Mouse (Mus musculus): ENCODE measurements around the gene Setdb1. TPM values are rescaled to one million over a fixed set of nuclear protein-coding genes. Genes with fewer than 3 reads are reported as not detected.

The Setdb1 gene
- total RNA-seq, 2 experiments from 2014 or later, result 46.8 to 47.2 TPM

DNA sequence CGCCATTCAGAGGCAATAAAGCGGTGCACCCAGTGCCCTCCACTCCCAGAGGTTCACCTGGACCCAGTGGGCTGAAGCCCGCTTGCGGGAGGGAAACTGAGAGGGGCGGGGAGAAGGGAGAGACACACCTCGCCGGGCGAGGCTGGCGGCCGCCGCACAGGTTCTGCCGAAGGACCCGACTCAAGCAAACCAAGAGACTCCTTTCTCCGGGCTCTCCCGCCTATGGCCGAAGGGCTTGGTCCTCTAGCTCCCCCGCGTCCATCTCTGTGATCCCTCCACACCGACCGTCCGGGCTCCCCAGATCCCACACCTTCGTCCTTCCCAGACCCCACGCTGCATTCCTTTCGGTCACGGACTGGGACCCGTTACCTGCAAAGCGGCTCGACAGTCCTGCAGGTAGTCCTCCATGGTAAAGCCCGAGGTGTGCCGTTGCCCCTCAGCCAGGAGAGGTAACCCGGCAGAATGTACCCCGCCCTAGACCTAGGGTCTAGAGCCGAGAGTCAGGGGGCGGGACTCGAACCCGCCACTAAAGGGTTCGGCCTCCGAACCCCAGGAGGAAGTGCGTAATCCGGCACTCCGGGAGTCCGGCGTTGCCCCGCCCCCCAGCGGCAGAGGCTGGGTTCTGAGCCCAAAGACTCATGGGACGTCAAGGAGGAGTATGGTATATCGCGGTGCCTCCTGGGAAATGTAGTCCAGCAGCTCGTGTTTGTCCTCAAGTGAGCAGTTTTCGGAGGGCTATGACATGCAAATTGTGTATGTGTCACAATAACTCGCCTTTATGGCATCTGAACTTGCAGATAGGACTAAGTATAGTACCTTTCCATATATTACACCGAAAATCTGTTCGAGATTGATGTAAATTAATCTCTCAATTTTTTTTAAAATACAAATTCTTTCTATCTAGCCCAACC, 75.5 kb downstream of the Setdb1 start, which contains the start of the genes Mindy1 and Prune1:
TSS of gene Mindy1 (plus strand) at position 130 of the 911 bp plus-strand sequence.
TSS of gene Prune1 (minus strand) at position 861 of the 911 bp plus-strand sequence.
- intact Hi-C loops (cut with DNase I), result no loop called here
- DNase-seq (ENCODE audit: extremely low spot score in 1 of 2, low spot score in 2 of 2), result peak; percentile 98 to 99

DNA sequence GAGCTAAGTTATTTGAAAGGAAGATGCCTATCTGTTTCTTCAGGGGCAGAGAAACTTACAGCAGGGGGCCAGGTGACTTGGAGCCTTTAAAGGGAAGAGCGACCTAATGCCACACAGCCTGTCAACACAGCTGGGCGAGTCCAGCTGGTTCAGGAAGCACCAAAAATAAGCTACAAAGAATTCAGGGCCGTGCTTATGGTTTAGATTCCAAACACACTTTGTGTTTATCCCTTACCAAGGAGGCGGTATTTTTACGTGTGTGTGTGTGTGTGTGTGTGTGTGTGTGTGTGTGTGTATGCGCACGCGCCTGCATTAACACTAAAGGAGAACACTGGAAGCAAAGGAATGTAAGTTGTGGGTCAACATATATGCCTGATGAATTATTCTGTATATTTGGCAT, 76.3 kb downstream of the Setdb1 start:
- intact Hi-C loops (cut with DNase I), result no loop called here
- peak in 1 of 2 experiments; percentile 29 for DNase-seq (ENCODE audit: extremely low spot score in 1 of 2, low spot score in 2 of 2)

GRCm38 (mm10) chr3:95277149-95277551, 79.9 kb downstream of the Setdb1 start:
- intact Hi-C loops (cut with DNase I), result no loop called here
- peak in 1 of 2 experiments; percentile 42 for DNase-seq (ENCODE audit: extremely low spot score in 1 of 2, low spot score in 2 of 2)

DNA sequence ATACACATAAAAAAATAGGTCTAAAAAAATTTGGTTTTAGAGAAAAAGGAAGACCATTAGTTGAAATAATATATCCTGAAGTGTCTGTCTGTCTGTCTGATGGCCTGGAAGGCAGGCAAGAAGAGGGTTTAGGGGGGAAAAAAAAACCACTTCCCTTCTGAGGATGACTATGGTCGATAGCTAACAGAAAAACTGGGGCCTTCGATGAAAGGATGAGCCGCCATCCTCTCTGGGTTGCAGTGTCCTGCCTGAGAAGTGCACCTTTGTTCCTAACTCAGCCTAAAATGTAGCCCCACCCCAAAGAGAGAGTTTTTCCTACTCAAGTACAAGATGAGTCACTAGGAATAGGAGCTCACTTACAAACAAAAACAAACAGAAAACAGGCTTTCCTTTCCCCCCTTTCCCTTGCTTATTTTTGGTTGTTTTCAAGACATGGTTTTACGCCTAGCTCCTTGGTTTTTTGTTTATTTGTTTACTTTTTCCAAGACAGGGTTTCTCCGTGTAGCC, 80.5 kb downstream of the Setdb1 start:
- intact Hi-C loops (cut with DNase I), result no loop called here
- DNase-seq (ENCODE audit: extremely low spot score in 1 of 2, low spot score in 2 of 2), result no peak

DNA sequence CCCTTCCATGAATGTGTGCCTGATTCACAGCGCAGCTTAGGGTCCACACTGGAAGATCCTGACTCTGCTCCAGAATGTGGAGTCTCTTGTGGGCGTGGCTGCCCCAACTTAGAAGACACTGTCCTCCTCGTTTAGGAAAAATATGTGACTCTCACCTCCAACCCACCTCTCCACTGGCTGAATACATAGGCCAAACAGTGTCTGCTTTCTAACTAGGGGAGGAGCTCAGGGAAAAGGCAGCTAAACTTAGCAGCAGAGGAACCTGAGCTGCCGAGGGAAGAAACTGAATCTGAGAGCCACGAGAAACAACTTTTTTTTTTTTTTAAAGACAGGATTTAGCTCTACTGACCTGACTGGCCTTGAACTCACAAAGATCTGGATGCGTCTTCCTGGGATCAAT, 81.8 kb downstream of the Setdb1 start:
- intact Hi-C loops (cut with DNase I), result no loop called here
- DNase-seq (ENCODE audit: extremely low spot score in 1 of 2, low spot score in 2 of 2), result no peak

DNA sequence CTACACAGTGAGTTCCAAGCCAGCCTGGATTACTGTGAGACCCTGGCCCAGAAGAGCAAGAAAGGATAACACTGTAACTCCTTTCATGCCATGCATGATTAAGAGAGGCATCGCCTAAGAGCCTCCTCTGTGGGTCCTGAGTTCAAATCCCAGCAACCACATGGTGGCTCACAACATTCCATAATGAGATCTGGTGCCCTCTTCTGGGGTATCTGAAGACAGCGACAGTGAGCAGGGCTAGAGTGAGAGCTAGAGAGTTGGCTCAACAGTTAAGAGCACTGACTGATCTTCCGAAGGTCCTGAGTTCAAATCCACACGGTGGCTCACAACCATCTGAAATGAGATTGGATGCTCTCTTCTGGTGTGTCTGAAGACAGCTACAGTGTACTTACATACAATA, 82.5 kb downstream of the Setdb1 start:
- intact Hi-C loops (cut with DNase I), result no loop called here
- DNase-seq (ENCODE audit: extremely low spot score in 1 of 2, low spot score in 2 of 2), result no peak

Other genes with a start within 250 kb of the Setdb1 start
- gene Vps72, start 246.2 kb downstream of the Setdb1 start, total RNA-seq (2021), result 10 to 100 TPM; 41.6 to 43.7 TPM
- under 1 TPM; 0.81 to 0.83 TPM for gene Tmod4, start 232.7 kb downstream of the Setdb1 start, total RNA-seq (2021)
- gene Scnm1, start 223.2 kb downstream of the Setdb1 start, total RNA-seq (2021), result 10 to 100 TPM; 30.5 to 36.6 TPM
- gene Lysmd1, start 223.1 kb downstream of the Setdb1 start, total RNA-seq (2021), result 10 to 100 TPM; 23.2 to 23.5 TPM
- gene Tnfaip8l2, start 214.8 kb downstream of the Setdb1 start, total RNA-seq (2021), result 1 to 10 TPM; 2.7 to 2.8 TPM
- 10 to 100 TPM; 60.5 to 73.6 TPM for gene Sema6c, start 196.7 kb downstream of the Setdb1 start, total RNA-seq (2021)
- gene Gabpb2, start 139.3 kb downstream of the Setdb1 start, total RNA-seq (2021), result 1 to 10 TPM; 7.6 to 8.5 TPM
- 10 to 100 TPM; 66.1 to 71.3 TPM for gene Cdc42se1, start 128.5 kb downstream of the Setdb1 start, total RNA-seq (2021)
- gene Mllt11, start 125.0 kb downstream of the Setdb1 start, total RNA-seq (2021), result 100 to 1,000 TPM; 599 to 606 TPM
- gene Gm128, start 115.6 kb downstream of the Setdb1 start, total RNA-seq (2021), result not detected
- under 1 TPM; 0.58 to 0.63 TPM for gene Bnipl, start 106.0 kb downstream of the Setdb1 start, total RNA-seq (2021)
- 10 to 100 TPM; 25.3 to 26.2 TPM for gene Mindy1, start 75.9 kb downstream of the Setdb1 start, total RNA-seq (2021)
- gene Prune1, start 75.1 kb downstream of the Setdb1 start, total RNA-seq (2021), result 10 to 100 TPM; 44.3 to 46.4 TPM
- under 1 TPM; 0.36 to 0.41 TPM for gene Anxa9, start 50.0 kb downstream of the Setdb1 start, total RNA-seq (2021)
- gene Cers2, start 42.4 kb downstream of the Setdb1 start, total RNA-seq (2021), result 10 to 100 TPM; 39.2 to 40.3 TPM
- gene 4930558C23Rik, start 45.6 kb upstream of the Setdb1 start, total RNA-seq (2021), result not detected
- gene Arnt, start 77.2 kb upstream of the Setdb1 start, total RNA-seq (2021), result 10 to 100 TPM; 34.1 to 36.0 TPM
- 10 to 100 TPM; 14.5 to 18.9 TPM for gene Ctsk, start 142.1 kb upstream of the Setdb1 start, total RNA-seq (2021)
- gene Ctss, start 169.6 kb upstream of the Setdb1 start, total RNA-seq (2021), result 10 to 100 TPM; 18.5 to 19.0 TPM
- not detected for gene Hormad1, start 202.5 kb upstream of the Setdb1 start, total RNA-seq (2021)
- gene Golph3l, start 231.7 kb upstream of the Setdb1 start, total RNA-seq (2021), result 10 to 100 TPM; 16.3 to 19.5 TPM

Measured in left cerebral cortex, postnatal 10 days (tissue).